Mouse (Mus musculus): ENCODE data around the gene Myo15. TPM values are rescaled to one million over a fixed set of nuclear protein-coding genes. Genes with fewer than 3 reads are reported as not detected.
A peak's percentile ranks its signal among the peaks of the same experiment; 100 is the strongest.
"Not testable (repeated sequence)": the region's sequence is repeated elsewhere in the genome, so short reads cannot be mapped to it uniquely, and the experiment has no call there.

Myo15 gene
- total RNA-seq, 2 experiments from 2014 or later = 0.10 to 0.13 TPM

DNA sequence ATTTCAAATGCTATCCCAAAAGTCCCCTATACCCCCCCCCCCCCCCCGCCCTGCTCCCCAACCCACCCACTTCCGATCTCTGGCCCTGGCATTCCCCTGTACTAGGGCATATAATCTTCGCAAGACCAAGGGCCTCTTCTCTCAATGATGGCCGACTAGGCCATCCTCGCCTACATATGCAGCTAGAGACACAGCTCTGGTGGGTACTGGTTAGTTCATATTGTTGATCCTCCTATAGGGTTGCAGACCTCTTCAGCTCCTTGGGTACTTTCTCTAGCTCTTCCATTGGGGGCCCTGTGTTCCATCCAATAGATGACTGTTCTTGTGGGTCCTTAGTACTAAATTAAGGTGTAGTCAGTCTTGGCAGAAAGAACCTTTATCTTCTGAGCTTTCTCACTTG is 74.1 kb downstream of the Myo15 start:
- DNase-seq (ENCODE audit: low spot score in 2 of 2) = not testable (repeated sequence)

- DNase-seq (ENCODE audit: low spot score in 2 of 2) = no peak
Measured at GRCm38 (mm10) chr11:60545433-60545832, 76.3 kb downstream of the Myo15 start.

DNA sequence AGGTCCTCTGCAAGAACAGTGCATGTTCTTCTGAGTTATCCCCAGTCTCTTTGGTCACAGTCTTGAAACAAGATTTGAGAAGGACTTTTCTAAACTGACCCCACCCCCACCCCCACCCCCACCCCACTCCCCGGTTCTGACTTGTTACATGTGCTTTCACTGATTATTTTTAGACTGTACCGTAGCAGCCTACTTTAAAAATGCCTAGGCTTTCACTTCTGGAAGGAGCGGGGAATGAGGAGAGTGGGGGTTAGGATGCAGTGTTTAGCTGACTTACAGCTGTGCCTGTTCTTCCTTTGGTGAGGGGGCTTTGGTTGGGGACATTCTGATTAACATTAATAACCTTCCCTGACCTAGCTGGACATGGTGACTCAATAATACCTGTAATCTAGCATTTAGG is 79.0 kb downstream of the Myo15 start:
- no peak for DNase-seq (ENCODE audit: low spot score in 2 of 2)

DNA sequence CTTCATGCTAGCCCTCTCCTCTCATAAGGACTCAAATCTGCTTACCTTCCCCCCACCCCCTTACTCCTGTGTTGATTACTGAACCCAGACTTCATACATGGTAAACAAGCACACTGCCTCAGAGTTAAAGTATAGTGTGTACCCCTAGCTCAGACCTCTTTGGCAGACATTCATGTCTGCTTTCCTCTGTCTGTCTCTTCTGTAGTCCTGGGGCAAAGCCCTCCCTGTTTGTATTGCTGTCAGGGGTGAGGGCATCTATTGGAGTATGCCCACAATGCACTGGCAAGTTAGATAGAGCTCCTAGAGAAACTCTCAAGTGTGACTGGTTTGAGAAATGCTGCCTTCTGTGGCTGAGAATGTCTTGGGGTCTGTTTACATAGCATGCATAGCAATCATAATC is 84.0 kb downstream of the Myo15 start:
- no peak for DNase-seq (ENCODE audit: low spot score in 2 of 2)

DNA sequence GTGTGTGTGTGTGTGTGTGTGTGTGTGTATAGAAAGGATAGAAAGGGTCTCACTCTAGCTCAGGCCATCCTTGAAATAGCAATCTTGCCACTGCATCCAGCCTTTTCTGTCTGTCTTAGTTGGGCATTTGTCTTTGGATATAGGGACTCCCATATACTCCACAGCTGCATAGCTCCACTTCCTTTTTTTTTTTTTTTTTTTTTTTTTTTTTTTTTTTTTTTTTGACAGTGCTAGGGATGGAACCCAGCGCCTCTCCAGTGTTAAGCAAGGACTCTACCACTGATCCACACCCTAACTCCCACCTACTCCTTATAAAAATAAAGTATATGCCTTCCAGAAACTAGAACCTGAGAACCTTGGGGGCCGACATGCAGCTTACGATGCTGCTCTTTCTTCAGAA is 88.5 kb downstream of the Myo15 start:
- no peak for DNase-seq (ENCODE audit: low spot score in 2 of 2)

DNA sequence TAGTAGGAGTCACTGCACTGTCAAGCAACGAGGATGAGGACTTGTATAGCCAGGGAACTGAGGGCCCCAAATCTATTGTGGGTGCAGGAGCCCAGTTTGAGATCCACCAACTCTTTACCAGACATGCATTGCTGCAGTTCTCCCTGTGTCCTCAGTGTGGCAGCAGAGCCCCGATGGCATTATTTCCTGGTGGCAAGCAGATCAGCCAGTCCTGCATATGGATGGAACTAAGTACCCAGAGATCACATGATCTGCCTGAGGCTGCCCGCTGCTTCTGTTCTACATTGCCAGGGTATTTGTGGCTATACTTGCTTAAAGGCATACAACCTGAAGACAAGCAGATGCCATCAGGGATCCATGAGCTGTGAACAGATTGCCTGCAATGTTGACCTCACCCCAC is 90.2 kb downstream of the Myo15 start:
- peak; percentile 54 to 56 for DNase-seq (ENCODE audit: low spot score in 2 of 2)

DNA sequence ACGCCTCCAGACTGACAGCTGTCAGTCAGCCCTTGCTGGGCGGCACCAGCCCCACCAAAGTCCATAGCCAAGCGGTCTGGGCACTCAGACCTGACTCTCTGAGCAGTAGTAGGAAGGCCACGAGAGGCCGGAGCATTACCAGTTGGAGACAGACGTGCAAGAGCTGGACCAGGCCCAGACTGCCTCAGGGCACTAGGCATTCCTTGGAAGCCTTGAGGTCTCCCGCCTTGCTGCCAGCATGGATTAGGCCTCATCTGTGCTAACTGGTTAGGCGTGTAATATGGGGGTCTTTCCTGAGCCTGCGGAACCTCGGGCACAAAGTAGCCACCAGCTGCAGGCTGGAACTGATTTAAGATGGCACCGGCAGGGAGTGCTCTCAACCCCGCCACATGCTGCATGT is 104.9 kb downstream of the Myo15 start:
- not testable (repeated sequence) for DNase-seq (ENCODE audit: low spot score in 2 of 2)

Other genes starting within 250 kb of the Myo15 start
- 100 to 1,000 TPM; 141 to 185 TPM for gene Srebf1, start 246.8 kb upstream of the Myo15 start, total RNA-seq (2021)
- 10 to 100 TPM; 63.0 to 80.7 TPM for gene Tom1l2, start 116.4 kb upstream of the Myo15 start, total RNA-seq (2021)
- 1 to 10 TPM in 1 of 2 experiments, under 1 TPM in 1; 0.73 to 1.6 TPM for gene Drc3, start 116.0 kb upstream of the Myo15 start, total RNA-seq (2021)
- gene Gid4, start 52.2 kb upstream of the Myo15 start, total RNA-seq (2021) = 10 to 100 TPM; 48.8 to 63.1 TPM
- gene Atpaf2, start 50.9 kb upstream of the Myo15 start, total RNA-seq (2021) = 10 to 100 TPM; 60.7 to 93.7 TPM
- 10 to 100 TPM; 54.6 to 65.5 TPM for gene Drg2, start 14.7 kb upstream of the Myo15 start, total RNA-seq (2021)
- 100 to 1,000 TPM in 1 of 2 experiments, 10 to 100 TPM in 1; 85.0 to 117 TPM for gene Alkbh5, start 67.0 kb downstream of the Myo15 start, total RNA-seq (2021)
- 10 to 100 TPM; 19.2 to 22.6 TPM for gene Llgl1, start 230.4 kb downstream of the Myo15 start, total RNA-seq (2021)